Mouse (Mus musculus) erythroblast, embryonic 14.5 days (primary cell): ENCODE data around the gene Mast2.

Source experiments
- GATA1 ChIP-seq: IDR thresholded peaks from 2 replicates; pipeline ENCODE4 v1.6.1; 2012; ENCODE audit warnings: low read length, inconsistent platforms, mixed read lengths
- TAL1 ChIP-seq: IDR thresholded peaks from 3 replicates; pipeline ENCODE4 v1.6.1; 2012; ENCODE audit warnings: low read length, inconsistent platforms, mixed read lengths

- TF ChIP-seq TAL1: no peak
- TF ChIP-seq GATA1: no peak
Measured at GRCm38 (mm10) chr4:116464126-116464981, at the start of gene Mast2.
